16 mouse cellular contexts compared by ENCODE assay signal in the genomic region with DNA sequence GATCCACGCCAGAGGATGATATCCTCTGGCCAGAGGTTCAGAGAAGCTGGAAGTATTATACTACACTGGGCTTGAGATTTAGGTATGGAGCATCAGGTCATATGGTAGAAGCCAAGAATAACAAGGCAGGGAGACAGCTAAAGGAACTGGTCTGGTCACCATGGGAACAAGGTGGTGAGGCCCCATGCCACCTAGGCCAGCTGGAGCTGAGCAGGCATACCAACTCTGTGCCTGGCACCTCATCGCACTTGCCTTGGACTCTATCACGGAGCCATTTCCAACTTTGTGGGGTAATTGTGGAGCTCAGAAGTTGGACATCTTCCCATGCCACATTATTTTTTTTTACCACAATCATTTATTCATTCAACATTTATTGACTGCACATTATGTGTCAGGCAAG. TPM values are rescaled to one million over a fixed set of nuclear protein-coding genes. Genes with fewer than 3 reads are reported as not detected.
DNase-seq lines count a peak whose midpoint lies in the region; ATAC-seq and TF ChIP-seq lines count a peak whose summit lies in the region.
"Had no signal": no experiment of that assay in that cellular context is flagged by ENCODE, and none has a peak within 500 bp of the region (broad histone marks: within the 10 kb centered on the region; RNA-seq: fewer than 3 reads in every experiment).

No protein-coding gene starts in this region.

- 92% methylated on average over 3 of the region's 3 CpGs for WGBS in forebrain, embryonic 10.5 days
- 72% methylated on average over 3 of the region's 3 CpGs for WGBS in hindbrain, embryonic 12.5 days
- 81% methylated on average over 3 of the region's 3 CpGs for WGBS in midbrain, embryonic 16.5 days

- peak overlapping the region; percentile 98; the same call in 1 of the 2 replicates for H3K27ac ChIP-seq in forebrain, embryonic 10.5 days
- H3K27ac ChIP-seq in hindbrain, embryonic 12.5 days = peak overlapping the region; percentile 98
- H3K27ac ChIP-seq in midbrain, embryonic 16.5 days (ENCODE audit: low read length) = peak overlapping the region; percentile 83
- H3K27ac ChIP-seq: embryonic facial prominence, embryonic 15.5 days; limb, embryonic 12.5 days; liver, embryonic 15.5 days had no signal

- peaks cover 84% of the 10 kb centered on the region for H3K36me3 ChIP-seq in forebrain, embryonic 10.5 days (replicated peaks)
- H3K36me3 ChIP-seq in hindbrain, embryonic 12.5 days = 0 out of 2 replicates have a peak, but pooled peaks cover 4% of the 10 kb centered on the region
- no peaks in the 10 kb centered on the region for H3K36me3 ChIP-seq in midbrain, embryonic 16.5 days (ENCODE audit: control insufficient read depth, insufficient read depth, low read length)
- H3K36me3 ChIP-seq: embryonic facial prominence, embryonic 15.5 days; limb, embryonic 12.5 days; liver, embryonic 15.5 days had no signal

- no peak overlapping the region for H3K4me3 ChIP-seq in forebrain, embryonic 10.5 days
- no peak overlapping the region for H3K4me3 ChIP-seq in hindbrain, embryonic 12.5 days
- H3K4me3 ChIP-seq in midbrain, embryonic 16.5 days (ENCODE audit: low read depth, low read length) = no peak overlapping the region
- H3K4me3 ChIP-seq: embryonic facial prominence, embryonic 15.5 days; limb, embryonic 12.5 days; liver, embryonic 15.5 days had no signal

- DNase-seq in brain, embryonic 14.5 days (ENCODE audit: low read depth) = peak; percentile 54
- no peak for DNase-seq in forebrain, embryonic 10.5 days (ENCODE audit: extremely low spot score, low spot score)
- DNase-seq in urinary bladder, postnatal 25 days (ENCODE audit: low spot score) = no peak
- DNase-seq in thymus, postnatal 4 days = no peak
- DNase-seq: heart, adult 11 months; heart, postnatal 14 days; kidney, postnatal 14 days; layer of hippocampus, postnatal 36 days; lung, postnatal 14 days had no signal

- H3K4me1 ChIP-seq in forebrain, embryonic 10.5 days = peaks cover 100% of the 10 kb centered on the region
- H3K4me1 ChIP-seq in hindbrain, embryonic 12.5 days = peaks cover 98% of the 10 kb centered on the region
- peaks cover 54% of the 10 kb centered on the region for H3K4me1 ChIP-seq in midbrain, embryonic 16.5 days (ENCODE audit: control insufficient read depth, insufficient read depth, low read length)
- H3K4me1 ChIP-seq: liver, embryonic 15.5 days had no signal

- no peak for TF ChIP-seq CTCF in brain, embryonic 14.5 days (IDR thresholded peaks at IDR 0.05; ENCODE audit: borderline replicate concordance, extremely low read depth, insufficient read depth, insufficient read length)

- ATAC-seq in hindbrain, embryonic 12.5 days (ENCODE audit: low FRiP score) = no peak
- ATAC-seq in midbrain, embryonic 16.5 days = no peak
- ATAC-seq in frontal cortex, adult (ENCODE audit: low TSS enrichment) = no peak
- ATAC-seq: intestine, embryonic 16.5 days had no signal

- no peak overlapping the region for H3K4me2 ChIP-seq in hindbrain, embryonic 12.5 days (replicated peaks)
- no peak overlapping the region for H3K4me2 ChIP-seq in midbrain, embryonic 16.5 days (ENCODE audit: low read length)
- H3K4me2 ChIP-seq: embryonic facial prominence, embryonic 15.5 days; limb, embryonic 12.5 days; liver, embryonic 15.5 days had no signal

- H3K27me3 ChIP-seq in forebrain, embryonic 10.5 days (ENCODE audit: poor library complexity, severe bottlenecking) = peaks cover 100% of the 10 kb centered on the region
- H3K27me3 ChIP-seq in hindbrain, embryonic 12.5 days = 0 out of 2 replicates have a peak, but pooled peaks cover 9% of the 10 kb centered on the region
- H3K27me3 ChIP-seq in midbrain, embryonic 16.5 days (ENCODE audit: control insufficient read depth, insufficient read depth, low read depth, low read length) = no peaks in the 10 kb centered on the region

- no peaks in the 10 kb centered on the region for H3K9me3 ChIP-seq in forebrain, embryonic 10.5 days
- no peaks in the 10 kb centered on the region for H3K9me3 ChIP-seq in hindbrain, embryonic 12.5 days (replicated peaks)
- no peaks in the 10 kb centered on the region for H3K9me3 ChIP-seq in midbrain, embryonic 16.5 days (replicated peaks; ENCODE audit: control insufficient read depth, low read length, poor library complexity, severe bottlenecking)
- H3K9me3 ChIP-seq: embryonic facial prominence, embryonic 15.5 days; limb, embryonic 12.5 days; liver, embryonic 15.5 days had no signal

- TF ChIP-seq POLR2A in brain, embryonic 14.5 days (IDR thresholded peaks at IDR 0.05; ENCODE audit: borderline replicate concordance, extremely low read depth, insufficient read depth, insufficient read length, poor library complexity, severe bottlenecking) = no peak

- H3K9ac ChIP-seq in hindbrain, embryonic 12.5 days = no peak overlapping the region
- no peak overlapping the region for H3K9ac ChIP-seq in midbrain, embryonic 16.5 days (ENCODE audit: low read depth, low read length)
- H3K9ac ChIP-seq: embryonic facial prominence, embryonic 15.5 days; limb, embryonic 12.5 days; liver, embryonic 15.5 days had no signal

RNA-seq across cellular contexts. Expression of a gene that starts 55.9 kb away (rescaled TPM):
- polyA plus RNA-seq in brain, embryonic 14.5 days (2012; rRNA removed) = 44.7 and 55.4 TPM in 2 replicates
- polyA plus RNA-seq in forebrain, embryonic 10.5 days (2016; fragmentation: Nextera tagmentation; extraction: Ambion mirVana) = 42.1 and 46.4 TPM in 2 replicates
- 40.1 and 42.0 TPM in 2 replicates for polyA plus RNA-seq in hindbrain, embryonic 12.5 days (2016; fragmentation: Nextera tagmentation; extraction: Ambion mirVana)
- 19.7 and 22.0 TPM in 2 replicates for polyA plus RNA-seq in midbrain, embryonic 16.5 days (2015; fragmentation: Nextera tagmentation; extraction: Ambion mirVana)
